Mouse (Mus musculus) bone marrow macrophage, adult 2 months (primary cell): ENCODE measurements around the gene Gm20388.

ENCODE experiments used
- CTCF ChIP-seq: IDR thresholded peaks from 2 replicates; pipeline ENCODE4 v1.5.1; 2012; ENCODE audit warnings: low read depth, mild to moderate bottlenecking, low read length, moderate library complexity
- POLR2A ChIP-seq: IDR thresholded peaks from 2 replicates; pipeline ENCODE4 v1.6.1; 2012; ENCODE audit warnings: mild to moderate bottlenecking, low read depth, low read length, borderline replicate concordance

DNA sequence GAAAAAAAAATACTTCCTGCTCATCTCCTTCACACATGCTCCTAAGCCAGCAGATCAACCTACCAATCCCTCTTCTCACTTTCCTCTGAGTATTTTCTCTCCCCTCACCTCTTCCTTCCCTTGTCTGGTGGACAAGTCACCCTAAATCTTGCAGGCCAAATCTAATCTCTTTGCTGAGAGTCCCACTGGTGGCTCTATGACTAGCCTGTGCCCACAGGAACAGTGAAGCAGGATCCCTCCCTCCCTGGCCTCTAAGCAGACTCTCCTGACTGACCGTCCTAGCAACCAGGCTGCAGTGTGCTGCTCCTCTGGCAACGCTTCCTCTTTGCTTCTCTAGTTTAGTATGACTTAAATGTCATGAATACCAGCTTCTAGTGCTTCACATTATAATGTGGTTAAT lies 3076.6 kb downstream of the Gm20388 start:
- TF ChIP-seq POLR2A (no peak), CTCF (no peak)
